Mouse (Mus musculus): ENCODE measurements around the gene Thap8. TPM values are rescaled to one million over a fixed set of nuclear protein-coding genes. Genes with fewer than 3 reads are reported as not detected.
"Not testable (repeated sequence)": the region's sequence is repeated elsewhere in the genome, so short reads cannot be mapped to it uniquely, and the experiment has no call there.

Gene Thap8
- polyA plus RNA-seq, 1 experiment from 2014 or later = not detected

DNA sequence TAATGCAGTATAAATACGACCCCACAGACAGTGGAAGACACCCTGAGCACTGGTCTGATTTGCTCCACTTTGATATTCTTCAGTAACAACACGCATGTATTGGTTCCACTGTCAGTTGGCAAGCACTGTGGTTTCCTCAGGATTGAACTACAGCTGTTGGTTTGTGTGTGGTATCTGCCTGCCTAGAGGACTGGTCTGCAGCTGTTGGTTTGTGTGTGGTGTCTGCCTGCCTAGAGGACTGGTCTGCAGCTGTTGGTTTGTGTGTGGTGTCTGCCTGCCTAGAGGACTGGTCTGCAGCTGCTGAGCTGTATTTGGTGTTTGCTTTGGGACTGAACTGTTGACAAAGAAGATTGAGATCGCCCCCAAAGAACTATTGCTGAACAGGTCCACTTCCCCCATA is 42.5 kb upstream of the Thap8 start:
- H3K9me3 ChIP-seq (ENCODE audit: control insufficient read depth, low read length); H3K27ac ChIP-seq (ENCODE audit: low read depth, low read length); H3K27me3 ChIP-seq (replicated peaks; ENCODE audit: control insufficient read depth, insufficient read depth, low read length); DNase-seq (ENCODE audit: low spot score); H3K4me1 ChIP-seq (replicated peaks; ENCODE audit: control insufficient read depth, insufficient read depth, low read length); H3K4me2 ChIP-seq; H3K9ac ChIP-seq (ENCODE audit: low read depth, low read length); H3K4me3 ChIP-seq (ENCODE audit: low read depth, low read length); ATAC-seq (replicated peaks; ENCODE audit: low FRiP score): not testable (repeated sequence)
- peaks cover 13% of the 10 kb centered on the region; the same call in 1 of the 2 replicates for H3K36me3 ChIP-seq (ENCODE audit: control insufficient read depth, insufficient read depth, low read length)
- 78% methylated on average over 3 of the region's 3 CpGs for WGBS

DNA sequence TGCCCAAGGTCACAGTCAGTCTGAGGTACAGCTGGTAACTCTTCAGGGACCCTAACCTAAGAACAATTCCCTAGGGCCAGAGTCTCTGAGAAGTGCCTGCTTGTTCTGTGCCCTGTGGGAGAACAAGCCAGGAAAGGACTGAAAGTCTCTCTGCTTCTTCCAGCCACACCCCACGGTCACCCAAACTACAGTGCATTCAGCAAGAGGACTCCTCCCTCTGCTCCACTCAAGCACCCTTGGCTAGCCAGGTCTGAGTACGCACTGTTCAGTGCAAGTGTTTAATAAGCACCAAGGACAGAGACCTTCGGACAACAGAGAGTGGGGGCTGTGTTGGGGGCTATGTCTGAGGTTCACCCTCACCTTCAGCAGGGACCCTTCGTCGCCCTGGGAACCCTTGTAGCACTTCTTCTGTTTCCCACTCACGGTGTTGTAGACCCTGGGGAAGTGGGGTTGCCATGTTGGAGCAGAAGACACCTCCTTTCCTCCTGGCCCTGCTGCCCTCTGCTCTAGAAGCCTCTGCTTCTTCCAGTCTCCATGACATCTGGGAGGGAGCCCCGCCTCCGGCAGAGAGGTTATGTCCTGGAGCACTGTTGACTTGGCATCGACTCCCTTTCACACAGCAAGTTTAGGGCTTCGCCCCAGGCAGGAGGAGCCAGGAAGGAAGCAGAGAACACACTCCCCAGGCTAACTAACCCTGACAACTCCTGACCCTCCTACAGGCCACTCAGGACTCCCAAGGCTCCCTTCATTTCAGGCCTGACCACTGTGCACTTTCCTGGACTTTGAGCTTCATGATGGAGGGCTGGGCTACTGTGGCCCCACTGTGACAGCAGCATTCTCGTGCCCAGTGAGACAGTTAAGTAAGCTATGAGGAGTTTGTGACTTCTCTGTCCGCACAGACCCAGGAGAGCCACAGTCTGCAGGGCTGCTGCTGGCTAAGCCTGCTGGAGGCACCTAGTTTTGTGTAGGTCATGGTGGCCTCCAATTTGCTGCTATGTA is 27.6 kb upstream of the Thap8 start:
- no peak for DNase-seq (ENCODE audit: low spot score)
- Histone ChIP-seq H3K4me2 (no peak overlapping the region), H3K4me1 (replicated peaks; ENCODE audit: control insufficient read depth, insufficient read depth, low read length) (no peaks in the 10 kb centered on the region), H3K27ac (ENCODE audit: low read depth, low read length) (no peak overlapping the region), H3K27me3 (replicated peaks; ENCODE audit: control insufficient read depth, insufficient read depth, low read length) (no peaks in the 10 kb centered on the region), H3K9me3 (ENCODE audit: control insufficient read depth, low read length) (no peaks in the 10 kb centered on the region), H3K36me3 (ENCODE audit: control insufficient read depth, insufficient read depth, low read length) (peaks cover 6% of the 10 kb centered on the region; the same call in 1 of the 2 replicates), H3K9ac (ENCODE audit: low read depth, low read length) (no peak overlapping the region), H3K4me3 (ENCODE audit: low read depth, low read length) (no peak overlapping the region)
- ATAC-seq (replicated peaks; ENCODE audit: low FRiP score) = no peak
- WGBS = 79% methylated on average over 12 of the region's 12 CpGs

DNA sequence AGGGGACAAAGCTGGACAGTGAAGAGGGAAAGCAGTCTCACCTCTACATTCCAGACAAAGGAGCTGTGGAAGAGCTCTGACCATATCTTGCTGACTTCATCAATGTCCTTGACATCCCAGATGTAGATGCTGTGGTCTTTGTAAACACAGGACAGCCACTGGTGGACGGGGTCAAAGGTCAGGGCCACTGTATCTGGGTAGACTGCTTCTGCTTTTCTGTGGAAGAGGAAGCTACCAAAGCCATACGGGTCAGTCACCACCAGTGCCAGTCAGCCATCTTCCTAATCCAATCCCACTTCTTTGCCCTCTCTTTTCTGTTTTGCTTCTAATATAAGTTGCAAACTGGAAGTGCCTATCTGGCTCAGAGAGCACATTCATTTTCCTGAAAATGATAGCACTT is 14.9 kb upstream of the Thap8 start:
- Histone ChIP-seq H3K36me3 (ENCODE audit: control insufficient read depth, insufficient read depth, low read length) (no peaks in the 10 kb centered on the region), H3K9me3 (ENCODE audit: control insufficient read depth, low read length) (no peaks in the 10 kb centered on the region), H3K4me1 (replicated peaks; ENCODE audit: control insufficient read depth, insufficient read depth, low read length) (no peaks in the 10 kb centered on the region), H3K4me3 (ENCODE audit: low read depth, low read length) (no peak overlapping the region), H3K9ac (ENCODE audit: low read depth, low read length) (no peak overlapping the region), H3K4me2 (no peak overlapping the region), H3K27ac (ENCODE audit: low read depth, low read length) (no peak overlapping the region), H3K27me3 (replicated peaks; ENCODE audit: control insufficient read depth, insufficient read depth, low read length) (no peaks in the 10 kb centered on the region)
- DNase-seq (ENCODE audit: low spot score) (no peak), ATAC-seq (replicated peaks; ENCODE audit: low FRiP score) (no peak; the same call in 1 of the 2 replicates)
- 56% methylated on average over 2 of the region's 2 CpGs for WGBS

DNA sequence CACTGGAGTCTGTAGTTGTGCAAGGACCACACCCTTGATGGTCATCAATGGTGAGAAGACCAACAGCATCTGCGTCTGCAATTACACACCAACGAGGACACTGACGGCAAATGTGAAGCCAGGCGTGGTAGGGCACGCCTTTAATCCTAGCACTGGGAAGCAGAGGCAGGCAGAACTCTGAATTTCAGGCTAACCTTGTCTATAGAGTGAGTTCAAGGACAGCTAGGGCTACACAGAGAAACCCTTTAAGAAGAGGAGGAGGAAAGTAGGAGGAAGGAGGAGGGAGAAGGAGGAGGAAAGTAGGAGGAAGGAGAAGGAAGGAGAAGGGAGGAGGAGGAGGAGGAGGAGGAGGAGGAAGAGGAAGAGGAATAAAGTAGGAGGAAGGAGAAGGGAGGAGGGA is 14.4 kb upstream of the Thap8 start:
- Histone ChIP-seq H3K9me3 (ENCODE audit: control insufficient read depth, low read length) (no peaks in the 10 kb centered on the region), H3K4me3 (ENCODE audit: low read depth, low read length) (no peak overlapping the region), H3K36me3 (ENCODE audit: control insufficient read depth, insufficient read depth, low read length) (no peaks in the 10 kb centered on the region), H3K27me3 (replicated peaks; ENCODE audit: control insufficient read depth, insufficient read depth, low read length) (no peaks in the 10 kb centered on the region), H3K9ac (ENCODE audit: low read depth, low read length) (no peak overlapping the region), H3K4me2 (no peak overlapping the region), H3K4me1 (replicated peaks; ENCODE audit: control insufficient read depth, insufficient read depth, low read length) (no peaks in the 10 kb centered on the region), H3K27ac (ENCODE audit: low read depth, low read length) (no peak overlapping the region)
- ATAC-seq (replicated peaks; ENCODE audit: low FRiP score) (no peak), DNase-seq (ENCODE audit: low spot score) (no peak)
- WGBS = 94% methylated on average over 5 of the region's 5 CpGs

DNA sequence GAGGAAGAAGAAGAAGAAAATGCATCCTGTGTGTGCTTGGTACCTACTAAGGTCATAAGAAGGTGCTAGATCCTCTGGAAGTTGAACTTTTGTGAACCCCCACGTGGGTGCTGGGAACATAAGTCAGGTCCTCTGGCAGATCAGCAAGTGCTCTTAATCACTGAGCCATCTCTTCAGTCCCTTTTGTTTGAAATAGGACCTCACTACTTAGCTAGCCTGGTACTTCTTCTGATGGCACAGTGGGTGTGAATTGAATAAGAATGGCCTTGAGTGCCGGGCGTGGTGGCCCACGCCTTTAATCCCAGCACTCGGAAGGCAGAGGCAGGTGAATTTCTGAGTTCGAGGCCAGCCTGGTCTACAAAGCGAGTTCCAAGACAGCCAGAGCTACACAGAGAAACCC is 14.0 kb upstream of the Thap8 start:
- Histone ChIP-seq H3K4me3 (ENCODE audit: low read depth, low read length) (no peak overlapping the region), H3K4me1 (replicated peaks; ENCODE audit: control insufficient read depth, insufficient read depth, low read length) (no peaks in the 10 kb centered on the region), H3K9ac (ENCODE audit: low read depth, low read length) (no peak overlapping the region), H3K27me3 (replicated peaks; ENCODE audit: control insufficient read depth, insufficient read depth, low read length) (no peaks in the 10 kb centered on the region), H3K4me2 (no peak overlapping the region), H3K9me3 (ENCODE audit: control insufficient read depth, low read length) (no peaks in the 10 kb centered on the region), H3K36me3 (ENCODE audit: control insufficient read depth, insufficient read depth, low read length) (peaks cover 2% of the 10 kb centered on the region; the same call in 1 of the 2 replicates), H3K27ac (ENCODE audit: low read depth, low read length) (no peak overlapping the region)
- DNase-seq (ENCODE audit: low spot score) (no peak), ATAC-seq (replicated peaks; ENCODE audit: low FRiP score) (no peak)
- WGBS = 85% methylated on average over 7 of the region's 7 CpGs

DNA sequence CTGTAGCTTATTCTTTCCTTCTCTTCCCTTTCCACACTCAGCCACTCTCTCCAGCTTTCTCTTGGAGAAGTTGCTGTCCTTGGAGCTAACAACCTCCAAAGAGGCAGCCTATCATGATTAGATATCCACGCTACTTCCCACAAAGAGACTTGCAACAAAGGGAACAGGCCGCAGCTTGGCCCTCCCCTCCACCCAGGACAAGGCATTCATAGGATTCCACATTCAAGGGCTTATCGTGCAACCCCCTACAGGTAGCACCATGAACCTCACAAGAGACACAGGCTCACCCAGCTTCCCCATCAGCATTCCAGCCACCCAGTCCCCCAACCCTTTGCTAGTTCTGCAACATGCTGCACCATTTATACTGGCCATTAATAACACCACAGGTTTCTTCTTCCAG is 13.1 kb upstream of the Thap8 start:
- H3K4me3 ChIP-seq (ENCODE audit: low read depth, low read length) = no peak overlapping the region
- no peaks in the 10 kb centered on the region for H3K27me3 ChIP-seq (replicated peaks; ENCODE audit: control insufficient read depth, insufficient read depth, low read length)
- peaks cover 4% of the 10 kb centered on the region; the same call in 1 of the 2 replicates for H3K36me3 ChIP-seq (ENCODE audit: control insufficient read depth, insufficient read depth, low read length)
- ATAC-seq (replicated peaks; ENCODE audit: low FRiP score) (no peak), DNase-seq (ENCODE audit: low spot score) (no peak)
- H3K27ac ChIP-seq (ENCODE audit: low read depth, low read length) = no peak overlapping the region
- WGBS = 86% methylated on average over 3 of the region's 3 CpGs
- no peaks in the 10 kb centered on the region for H3K9me3 ChIP-seq (ENCODE audit: control insufficient read depth, low read length)
- H3K4me1 ChIP-seq (replicated peaks; ENCODE audit: control insufficient read depth, insufficient read depth, low read length) = no peaks in the 10 kb centered on the region
- no peak overlapping the region for H3K4me2 ChIP-seq
- no peak overlapping the region for H3K9ac ChIP-seq (ENCODE audit: low read depth, low read length)

DNA sequence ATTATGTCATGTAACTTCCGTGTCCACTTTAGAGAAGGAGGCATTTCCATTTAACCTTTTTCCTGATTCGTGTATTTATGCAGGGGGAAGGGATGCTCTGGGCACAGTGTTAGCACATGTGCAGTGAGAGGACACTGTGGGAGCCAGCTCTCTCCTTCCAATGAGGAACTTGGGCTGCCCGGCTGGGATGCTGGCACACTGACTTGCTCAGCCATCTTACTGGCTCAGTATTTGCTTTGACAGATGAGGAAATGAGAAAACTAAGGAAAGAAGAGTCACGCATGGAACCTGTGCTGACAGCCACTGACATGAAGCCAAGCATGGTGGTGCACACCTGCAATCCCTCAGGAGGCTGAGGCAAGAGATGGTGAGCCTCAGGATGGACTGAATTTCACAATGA is 10.3 kb upstream of the Thap8 start:
- Histone ChIP-seq H3K4me1 (replicated peaks; ENCODE audit: control insufficient read depth, insufficient read depth, low read length) (no peaks in the 10 kb centered on the region), H3K4me2 (no peak overlapping the region), H3K9me3 (ENCODE audit: control insufficient read depth, low read length) (no peaks in the 10 kb centered on the region), H3K9ac (ENCODE audit: low read depth, low read length) (no peak overlapping the region), H3K27me3 (replicated peaks; ENCODE audit: control insufficient read depth, insufficient read depth, low read length) (no peaks in the 10 kb centered on the region), H3K27ac (ENCODE audit: low read depth, low read length) (no peak overlapping the region), H3K4me3 (ENCODE audit: low read depth, low read length) (no peak overlapping the region), H3K36me3 (ENCODE audit: control insufficient read depth, insufficient read depth, low read length) (peaks cover 4% of the 10 kb centered on the region; the same call in 1 of the 2 replicates)
- ATAC-seq (replicated peaks; ENCODE audit: low FRiP score) (no peak), DNase-seq (ENCODE audit: low spot score) (no peak)
- WGBS = 83% methylated on average over 4 of the region's 4 CpGs

DNA sequence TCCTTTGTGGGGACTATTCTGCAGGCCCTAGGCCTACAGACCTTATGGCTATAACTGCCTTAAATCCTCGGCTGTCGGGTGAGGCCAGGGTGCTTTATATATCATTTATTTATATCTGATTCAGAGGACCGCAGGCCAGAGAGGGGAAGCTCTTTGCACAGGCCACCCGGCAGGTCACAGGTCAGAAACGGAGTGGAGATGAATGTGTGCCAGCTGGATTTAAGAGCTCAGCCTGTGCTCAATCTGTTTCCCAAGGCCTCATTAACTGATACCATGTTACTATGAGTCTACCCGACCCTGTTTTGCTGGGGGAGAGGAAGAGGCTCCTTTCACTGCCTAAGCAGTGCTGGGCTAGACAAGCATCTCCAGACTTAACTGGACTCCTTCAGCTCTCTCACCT is 5.5 kb upstream of the Thap8 start:
- peaks cover 6% of the 10 kb centered on the region; the same call in 1 of the 2 replicates for H3K36me3 ChIP-seq (ENCODE audit: control insufficient read depth, insufficient read depth, low read length)
- no peaks in the 10 kb centered on the region for H3K9me3 ChIP-seq (ENCODE audit: control insufficient read depth, low read length)
- ATAC-seq (replicated peaks; ENCODE audit: low FRiP score) (no peak), DNase-seq (ENCODE audit: low spot score) (no peak)
- no peak overlapping the region for H3K9ac ChIP-seq (ENCODE audit: low read depth, low read length)
- H3K27me3 ChIP-seq (replicated peaks; ENCODE audit: control insufficient read depth, insufficient read depth, low read length) = no peaks in the 10 kb centered on the region
- peaks cover 7% of the 10 kb centered on the region for H3K4me1 ChIP-seq (replicated peaks; ENCODE audit: control insufficient read depth, insufficient read depth, low read length)
- H3K4me2 ChIP-seq = no peak overlapping the region
- no peak overlapping the region for H3K4me3 ChIP-seq (ENCODE audit: low read depth, low read length)
- no peak overlapping the region for H3K27ac ChIP-seq (ENCODE audit: low read depth, low read length)
- WGBS = 84% methylated on average over 6 of the region's 6 CpGs

DNA sequence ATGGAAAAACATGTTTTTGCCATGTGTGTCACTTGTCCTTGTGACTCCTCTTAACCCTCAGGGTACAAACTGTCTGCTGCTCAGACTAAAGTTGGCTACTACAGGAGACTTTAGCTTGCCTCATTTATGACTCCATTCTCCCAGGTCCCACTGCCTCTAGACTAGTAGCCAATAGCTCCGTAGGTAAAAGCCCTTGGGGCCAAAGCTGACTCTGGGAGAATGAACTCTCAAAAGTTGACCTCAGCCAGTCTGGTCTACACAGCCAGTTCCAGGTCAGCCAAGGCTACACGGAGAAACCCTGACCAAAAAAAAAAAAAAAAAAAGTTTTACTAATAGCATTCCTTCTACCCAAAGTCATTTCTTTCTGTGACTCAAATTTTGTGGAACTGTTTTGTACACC is 983 bp upstream of the Thap8 start:
- peak overlapping the region; percentile 88; the same call in 1 of the 2 replicates for H3K9ac ChIP-seq (ENCODE audit: low read depth, low read length)
- ATAC-seq (replicated peaks; ENCODE audit: low FRiP score) (no peak), DNase-seq (ENCODE audit: low spot score) (no peak)
- H3K4me2 ChIP-seq = peak overlapping the region; percentile 99
- 0 out of 2 replicates have a peak, but pooled peaks cover 2% of the 10 kb centered on the region for H3K36me3 ChIP-seq (ENCODE audit: control insufficient read depth, insufficient read depth, low read length)
- H3K27me3 ChIP-seq (replicated peaks; ENCODE audit: control insufficient read depth, insufficient read depth, low read length) = no peaks in the 10 kb centered on the region
- peaks cover 11% of the 10 kb centered on the region for H3K4me1 ChIP-seq (replicated peaks; ENCODE audit: control insufficient read depth, insufficient read depth, low read length)
- no peaks in the 10 kb centered on the region for H3K9me3 ChIP-seq (ENCODE audit: control insufficient read depth, low read length)
- H3K4me3 ChIP-seq (ENCODE audit: low read depth, low read length) = peak overlapping the region; percentile 87
- 53% methylated on average over 2 of the region's 2 CpGs for WGBS
- no peak overlapping the region for H3K27ac ChIP-seq (ENCODE audit: low read depth, low read length)

Measured in liver, embryonic 11.5 days (tissue).